Mouse (Mus musculus) skeletal muscle tissue, postnatal 0 days (tissue): ENCODE measurements around the gene Clec4b2. TPM values are rescaled to one million over a fixed set of nuclear protein-coding genes. Genes with fewer than 3 reads are reported as not detected.

Source experiments
- polyA plus RNA-seq: library from polyadenylated mRNA; unstranded; fragments of >200 nt; fragmentation: Nextera tagmentation; extraction: Ambion mirVana; gene quantifications from 2 replicates; pipeline ENCODE4 v1.2.1, GENCODE M21; 2015

Gene Clec4b2
- not detected in 2 replicates for polyA plus RNA-seq

DNA sequence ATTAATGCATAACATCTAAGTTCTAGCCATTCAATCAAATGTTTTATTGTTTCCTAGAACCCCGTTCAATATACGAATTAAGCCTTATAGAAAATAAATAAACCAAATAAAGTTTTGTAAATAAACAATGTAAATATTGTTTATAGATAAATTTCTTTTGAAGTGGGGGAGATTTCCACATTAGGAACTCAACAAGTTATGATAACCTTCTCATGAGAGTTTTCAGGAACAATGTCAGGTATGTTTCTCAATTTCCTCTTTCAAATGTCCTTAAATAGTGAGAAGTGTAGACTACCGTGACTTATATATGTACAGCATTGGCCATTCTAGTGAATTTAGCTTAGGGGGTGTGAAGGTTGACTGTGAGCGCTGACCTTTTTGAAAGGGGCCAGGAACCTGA is at the start of gene Clec4b2:
Gene Clec4b2, plus strand, starts transcription at position 301 of the 400 bp plus-strand sequence.

DNA sequence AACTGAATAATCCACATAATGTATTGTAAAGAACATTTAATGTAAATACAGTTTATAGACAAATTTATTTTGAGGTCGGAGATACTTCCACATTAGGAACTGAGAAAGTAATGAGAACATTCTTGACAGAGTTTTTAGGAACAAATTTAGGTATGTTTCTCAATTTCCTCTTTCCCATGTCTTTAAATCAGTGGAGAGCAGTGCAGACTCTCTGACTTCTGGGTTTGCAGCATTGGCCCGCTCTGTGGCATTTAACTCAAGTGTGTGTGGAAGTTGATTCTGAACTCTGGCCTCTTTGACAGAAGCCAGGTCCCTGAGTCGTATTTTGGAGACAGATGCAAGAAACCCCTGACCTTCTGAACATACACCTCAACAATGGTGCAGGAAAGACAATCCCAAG is 57.0 kb downstream of the Clec4b2 start, which contains the start of gene Clec4n:
Gene Clec4n, plus strand, starts transcription at position 200 of the 400 bp plus-strand sequence.

Other genes starting within 250 kb of the Clec4b2 start
- gene Clec4a3, start 220.4 kb upstream of the Clec4b2 start, polyA plus RNA-seq: 5.7 and 6.4 TPM in 2 replicates
- gene Clec4a4, start 182.5 kb upstream of the Clec4b2 start, polyA plus RNA-seq: 0.28 TPM in 1 of 2 replicates, not detected in the other
- not detected in 2 replicates for gene Clec4b1, start 122.9 kb upstream of the Clec4b2 start, polyA plus RNA-seq
- 6.0 and 7.8 TPM in 2 replicates for gene Clec4a2, start 66.5 kb upstream of the Clec4b2 start, polyA plus RNA-seq
- 5.8 and 6.3 TPM in 2 replicates for gene Clec4n, start 57.0 kb downstream of the Clec4b2 start, polyA plus RNA-seq
- gene Clec4d, start 89.2 kb downstream of the Clec4b2 start, polyA plus RNA-seq: 0.32 TPM in 2 replicates
- 0.06 TPM in 1 of 2 replicates, not detected in the other for gene Clec4e, start 117.0 kb downstream of the Clec4b2 start, polyA plus RNA-seq
- gene Vmn2r19, start 135.4 kb downstream of the Clec4b2 start, polyA plus RNA-seq: not detected in 2 replicates
- gene Vmn2r20, start 245.2 kb downstream of the Clec4b2 start, polyA plus RNA-seq: not detected in 2 replicates